Mouse (Mus musculus): ENCODE data around the gene Itgal.

DNA sequence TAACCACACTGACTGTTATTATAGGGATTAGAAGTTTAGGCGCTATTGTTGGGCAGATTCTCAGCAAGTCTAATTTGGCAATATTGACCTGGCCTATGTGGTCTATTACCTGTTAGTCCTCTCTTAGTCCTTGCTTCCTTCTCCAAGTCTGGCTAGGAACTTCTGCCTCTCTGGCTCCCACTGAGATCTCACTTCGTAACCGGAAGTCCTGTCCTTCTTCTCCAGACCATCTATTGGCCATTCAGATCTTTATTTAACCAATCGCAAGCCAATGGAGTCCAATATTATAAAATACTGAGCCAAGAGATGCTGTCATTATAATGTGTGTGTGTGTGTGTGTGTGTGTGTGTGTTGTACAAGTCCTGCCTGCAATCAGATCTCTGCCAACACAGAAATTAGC, 68.1 kb downstream of the Itgal start:
- TF ChIP-seq POLR2A (IDR thresholded peaks at IDR 0.05; ENCODE audit: low read depth, low read length) (no peak), CTCF (IDR thresholded peaks at IDR 0.05; ENCODE audit: extremely low read depth, insufficient read length, insufficient replicate concordance, low read depth, low read length) (no peak)

Measured in small intestine, adult 2 months (tissue).